Mouse (Mus musculus) forebrain, embryonic 14.5 days (tissue): ENCODE data around the gene Lhfpl2. TPM values are rescaled to one million over a fixed set of nuclear protein-coding genes. Genes with fewer than 3 reads are reported as not detected.
A peak's percentile ranks its signal among the peaks of the same experiment; 100 is the strongest.

Source experiments
- ATAC-seq: fragments of 200-750 bp; cut with Nextera tagmentation; 2 replicates; pipeline ENCODE4 v1.8.0; 2017; ENCODE audit warnings: mild to moderate bottlenecking, moderate library complexity
- DNase-seq: peaks from one replicate; pipeline ENCODE4 v3.0.0-alpha.2; 2015; ENCODE audit warnings: low spot score
- H3K27ac ChIP-seq: fragments of 300-500 bp; sonication (generic); 2 replicates; pipeline ENCODE4 v1.5.1; 2014; ENCODE audit warnings: low read depth, mild to moderate bottlenecking, control low read depth, low read length, moderate library complexity
- H3K27me3 ChIP-seq: fragments of 300-500 bp; sonication (generic); replicated peaks from 2 replicates; pipeline ENCODE4 v1.6.1; 2014; ENCODE audit warnings: low read length, control low read depth, mixed read lengths; ENCODE audit not compliant: control insufficient read depth, insufficient read depth
- H3K36me3 ChIP-seq: fragments of 300-500 bp; sonication (generic); 2 replicates; pipeline ENCODE4 v1.6.1; 2014; ENCODE audit warnings: low read length, control low read depth; ENCODE audit not compliant: control insufficient read depth, insufficient read depth
- H3K4me1 ChIP-seq: fragments of 300-500 bp; sonication (generic); 2 replicates; pipeline ENCODE4 v1.6.1; 2014; ENCODE audit warnings: antibody characterized with exemption, low read length, control low read depth; ENCODE audit not compliant: control insufficient read depth, insufficient read depth
- H3K4me2 ChIP-seq: fragments of 300-500 bp; sonication (generic); 2 replicates; pipeline ENCODE4 v1.6.1; 2014; ENCODE audit warnings: mild to moderate bottlenecking, control low read depth, low read length
- H3K4me3 ChIP-seq: fragments of 300-500 bp; sonication (generic); 2 replicates; pipeline ENCODE4 v1.5.1; 2014; ENCODE audit warnings: low read depth, low read length, control low read depth
- H3K9ac ChIP-seq: fragments of 300-500 bp; sonication (generic); 2 replicates; pipeline ENCODE4 v1.6.1; 2014; ENCODE audit warnings: mild to moderate bottlenecking, low read length, control low read depth, moderate library complexity
- H3K9me3 ChIP-seq: fragments of 300-500 bp; sonication (generic); replicated peaks from 2 replicates; pipeline ENCODE4 v1.6.1; 2016; ENCODE audit warnings: low read length, control low read depth, mixed read lengths; ENCODE audit not compliant: control insufficient read depth
- WGBS: fragments of 180-500 bp; shearing (Covaris S2); extraction: QIAGEN DNeasy Blood & Tissue Kit; methylation state at CpG from one replicate; pipeline ENCODE4 v1.1.7; 2014; 5-methylcytosine and 5-hydroxymethylcytosine counted together
- polyA plus RNA-seq: library from polyadenylated mRNA; unstranded; fragments of >200 nt; fragmentation: Nextera tagmentation; extraction: Ambion mirVana; gene quantifications from 2 replicates; pipeline ENCODE4 v1.2.1, GENCODE M21; 2014

Lhfpl2 gene
- polyA plus RNA-seq, 1 experiment from 2014 or later, result 9.7 TPM

- ATAC-seq (no peak), DNase-seq (no peak)
- no peak overlapping the region for H3K9ac ChIP-seq
- no peaks in the 10 kb centered on the region for H3K9me3 ChIP-seq
- H3K27ac ChIP-seq, result no peak overlapping the region
- peaks cover 10% of the 10 kb centered on the region for H3K4me1 ChIP-seq
- no peak overlapping the region for H3K4me2 ChIP-seq
- no peak overlapping the region for H3K4me3 ChIP-seq
- H3K27me3 ChIP-seq, result no peaks in the 10 kb centered on the region
- whole genome bisulfite sequencing, result 43% methylated on average over 5 of the region's 5 CpGs
- H3K36me3 ChIP-seq, result no peaks in the 10 kb centered on the region
Measured at GRCm38 (mm10) chr13:94171612-94172011, 114.0 kb downstream of the Lhfpl2 start.

GRCm38 (mm10) chr13:94172533-94173310 is 115.1 kb downstream of the Lhfpl2 start:
- Histone ChIP-seq H3K36me3 (no peaks in the 10 kb centered on the region), H3K4me1 (peaks cover 10% of the 10 kb centered on the region), H3K27me3 (no peaks in the 10 kb centered on the region), H3K27ac (no peak overlapping the region), H3K4me3 (no peak overlapping the region), H3K4me2 (no peak overlapping the region), H3K9ac (no peak overlapping the region), H3K9me3 (no peaks in the 10 kb centered on the region)
- no peak for ATAC-seq
- no peak for DNase-seq
- 83% methylated on average over 15 of the region's 15 CpGs for WGBS

GRCm38 (mm10) chr13:94173633-94174576 is 116.3 kb downstream of the Lhfpl2 start:
- WGBS, result 1% methylated on average over 51 of the region's 55 CpGs
- H3K9ac ChIP-seq, result peak overlapping the region; percentile 66
- H3K4me1 ChIP-seq, result peaks cover 16% of the 10 kb centered on the region
- no peaks in the 10 kb centered on the region for H3K9me3 ChIP-seq
- DNase-seq, result peak; percentile 54
- peak overlapping the region; percentile 51 for H3K4me3 ChIP-seq
- no peaks in the 10 kb centered on the region for H3K36me3 ChIP-seq
- peak overlapping the region; percentile 99 for H3K4me2 ChIP-seq
- ATAC-seq, result peak; percentile 45
- H3K27me3 ChIP-seq, result no peaks in the 10 kb centered on the region
- H3K27ac ChIP-seq, result no peak overlapping the region

- DNase-seq, result peak; percentile 61
- Histone ChIP-seq H3K4me3 (peak overlapping the region; percentile 51), H3K27me3 (no peaks in the 10 kb centered on the region), H3K36me3 (no peaks in the 10 kb centered on the region), H3K27ac (no peak overlapping the region), H3K4me2 (peak overlapping the region; percentile 99), H3K4me1 (peaks cover 17% of the 10 kb centered on the region), H3K9ac (peak overlapping the region; percentile 66), H3K9me3 (no peaks in the 10 kb centered on the region)
- WGBS, result 13% methylated on average over 16 of the region's 16 CpGs
- no peak for ATAC-seq
Measured at GRCm38 (mm10) chr13:94174577-94175279, 117.1 kb downstream of the Lhfpl2 start.

- Histone ChIP-seq H3K27ac (no peak overlapping the region), H3K4me2 (no peak overlapping the region), H3K4me3 (no peak overlapping the region), H3K27me3 (no peaks in the 10 kb centered on the region), H3K9me3 (no peaks in the 10 kb centered on the region), H3K4me1 (peaks cover 17% of the 10 kb centered on the region), H3K9ac (no peak overlapping the region), H3K36me3 (no peaks in the 10 kb centered on the region)
- 71% methylated on average over 6 of the region's 6 CpGs for WGBS
- no peak for ATAC-seq
- no peak for DNase-seq
Measured at GRCm38 (mm10) chr13:94175379-94176050, 117.9 kb downstream of the Lhfpl2 start.

- Histone ChIP-seq H3K4me2 (no peak overlapping the region), H3K4me3 (no peak overlapping the region), H3K27ac (no peak overlapping the region), H3K36me3 (no peaks in the 10 kb centered on the region), H3K9me3 (no peaks in the 10 kb centered on the region), H3K4me1 (peaks cover 17% of the 10 kb centered on the region), H3K27me3 (no peaks in the 10 kb centered on the region), H3K9ac (no peak overlapping the region)
- DNase-seq (no peak), ATAC-seq (no peak)
- 53% methylated on average over 7 of the region's 7 CpGs for WGBS
Measured at GRCm38 (mm10) chr13:94177148-94177547, 119.6 kb downstream of the Lhfpl2 start.

GRCm38 (mm10) chr13:94178401-94179040 is 120.9 kb downstream of the Lhfpl2 start:
- Histone ChIP-seq H3K4me2 (no peak overlapping the region), H3K36me3 (no peaks in the 10 kb centered on the region), H3K27ac (peak overlapping the region; percentile 15; the same call in 1 of the 2 replicates), H3K4me3 (no peak overlapping the region), H3K9me3 (no peaks in the 10 kb centered on the region), H3K4me1 (peaks cover 15% of the 10 kb centered on the region), H3K27me3 (no peaks in the 10 kb centered on the region), H3K9ac (no peak overlapping the region)
- ATAC-seq (peak; percentile 76), DNase-seq (peak; percentile 90)
- 48% methylated on average over 11 of the region's 11 CpGs for WGBS
